Mouse (Mus musculus): ENCODE measurements around the gene Stat3. TPM values are rescaled to one million over a fixed set of nuclear protein-coding genes. Genes with fewer than 3 reads are reported as not detected.

Stat3 gene
- total and polyA plus RNA-seq, 3 experiments: 25.7 to 249 (median 64.7) TPM

GRCm38 (mm10) chr11:100974381-100974970 lies 35.1 kb upstream of the Stat3 start:
- DNase-seq (ENCODE audit: low read depth, low spot score): no peak

GRCm38 (mm10) chr11:100973245-100973644 lies 33.9 kb upstream of the Stat3 start:
- Histone ChIP-seq H3K36me3 (ENCODE audit: control insufficient read depth in 1 of 2, insufficient read depth in 2 of 2, low read length in 2 of 2) (no peaks in the 10 kb centered on the region), H3K79me2 (ENCODE audit: control insufficient read depth, insufficient read depth, low read length, poor library complexity) (no peaks in the 10 kb centered on the region), H3K27ac (ENCODE audit: control insufficient read depth, low read depth, low read length) (no peak overlapping the region), H3K4me1 (ENCODE audit: control insufficient read depth in 1 of 2, insufficient read depth in 2 of 2, low read length in 2 of 2) (no peaks in the 10 kb centered on the region), H3K9ac (ENCODE audit: control insufficient read depth, low read depth, low read length, poor library complexity, severe bottlenecking) (no peak overlapping the region), H3K27me3 (ENCODE audit: control insufficient read depth in 1 of 2, insufficient read depth in 2 of 2, low read length in 2 of 2) (peaks cover 8 to 9% of the 10 kb centered on the region in 2 experiments), H3K4me3 (ENCODE audit: control insufficient read depth in 1 of 2, insufficient read depth in 1 of 2, low read depth in 2 of 2, low read length in 2 of 2) (no peak overlapping the region), H3K9me3 (replicated peaks; ENCODE audit: insufficient read depth, low read length) (no peaks in the 10 kb centered on the region)
- no peak for TF ChIP-seq HCFC1 (IDR thresholded peaks at IDR 0.05; ENCODE audit: low read depth, low read length)
- DNase-seq (ENCODE audit: low read depth, low spot score): no peak

More at GRCm38 (mm10) chr11:100974381-100974970, 35.1 kb upstream of the Stat3 start:
- H3K36me3 ChIP-seq (ENCODE audit: control insufficient read depth in 1 of 2, insufficient read depth in 2 of 2, low read length in 2 of 2): no peaks in the 10 kb centered on the region
- H3K4me3 ChIP-seq (ENCODE audit: control insufficient read depth in 1 of 2, insufficient read depth in 1 of 2, low read depth in 2 of 2, low read length in 2 of 2): no peak overlapping the region
- H3K9ac ChIP-seq (ENCODE audit: control insufficient read depth, low read depth, low read length, poor library complexity, severe bottlenecking): no peak overlapping the region
- no peak overlapping the region for H3K27ac ChIP-seq (ENCODE audit: control insufficient read depth, low read depth, low read length)
- H3K4me1 ChIP-seq (ENCODE audit: control insufficient read depth in 1 of 2, insufficient read depth in 2 of 2, low read length in 2 of 2): no peaks in the 10 kb centered on the region
- H3K27me3 ChIP-seq (ENCODE audit: control insufficient read depth in 1 of 2, insufficient read depth in 2 of 2, low read length in 2 of 2): peaks cover 8 to 9% of the 10 kb centered on the region in 2 experiments
- H3K9me3 ChIP-seq (replicated peaks; ENCODE audit: insufficient read depth, low read length): no peaks in the 10 kb centered on the region
- no peaks in the 10 kb centered on the region for H3K79me2 ChIP-seq (ENCODE audit: control insufficient read depth, insufficient read depth, low read length, poor library complexity)
- TF ChIP-seq MAZ (IDR thresholded peaks at IDR 0.05; ENCODE audit: low read depth, low read length) (no peak), CHD2 (IDR thresholded peaks at IDR 0.05; ENCODE audit: low read length) (no peak), SMC3 (IDR thresholded peaks at IDR 0.05; ENCODE audit: low read depth, low read length) (no peak), UBTF (IDR thresholded peaks at IDR 0.05; ENCODE audit: borderline replicate concordance, insufficient read depth, low read depth, low read length) (no peak), HCFC1 (IDR thresholded peaks at IDR 0.05; ENCODE audit: low read depth, low read length) (no peak), POLR2AphosphoS5 (IDR thresholded peaks at IDR 0.05; ENCODE audit: borderline replicate concordance, low read depth, low read length) (no peak)

- no peak overlapping the region for H3K4me3 ChIP-seq (ENCODE audit: control insufficient read depth in 1 of 2, insufficient read depth in 1 of 2, low read depth in 2 of 2, low read length in 2 of 2)
- no peak for DNase-seq (ENCODE audit: low read depth, low spot score)
- no peaks in the 10 kb centered on the region for H3K4me1 ChIP-seq (ENCODE audit: control insufficient read depth in 1 of 2, insufficient read depth in 2 of 2, low read length in 2 of 2)
- no peaks in the 10 kb centered on the region for H3K79me2 ChIP-seq (ENCODE audit: control insufficient read depth, insufficient read depth, low read length, poor library complexity)
- TF ChIP-seq TBP (IDR thresholded peaks at IDR 0.05; ENCODE audit: low read depth, low read length) (no peak), RAD21 (IDR thresholded peaks at IDR 0.05; ENCODE audit: low read depth, low read length) (no peak), SIN3A (IDR thresholded peaks at IDR 0.05; ENCODE audit: low read length) (no peak), ETS1 (IDR thresholded peaks at IDR 0.05; ENCODE audit: low read depth, low read length) (no peak), ZC3H11A (IDR thresholded peaks at IDR 0.05; ENCODE audit: low read depth, low read length) (no peak), POLR2AphosphoS5 (IDR thresholded peaks at IDR 0.05; ENCODE audit: borderline replicate concordance, low read depth, low read length) (no peak), MYC (IDR thresholded peaks at IDR 0.05; ENCODE audit: low read depth, low read length) (no peak), BHLHE40 (IDR thresholded peaks at IDR 0.05; ENCODE audit: borderline replicate concordance, low read depth, low read length) (no peak), E2F4 (IDR thresholded peaks at IDR 0.05; ENCODE audit: borderline replicate concordance, low read depth, low read length) (no peak), ZKSCAN1 (IDR thresholded peaks at IDR 0.05; ENCODE audit: low read depth, low read length) (no peak), EP300 (IDR thresholded peaks at IDR 0.05; ENCODE audit: low read depth in 1 of 2, low read length in 2 of 2) (no peak), MEF2A (IDR thresholded peaks at IDR 0.05; ENCODE audit: extremely low read depth, insufficient replicate concordance, low read depth, low read length, poor library complexity, severe bottlenecking) (no peak), KAT2A (conservative IDR thresholded peaks at IDR 0.05; ENCODE audit: low read depth, low read length) (no peak), MAX (IDR thresholded peaks at IDR 0.05; ENCODE audit: low read length) (no peak)
- no peak overlapping the region for H3K9ac ChIP-seq (ENCODE audit: control insufficient read depth, low read depth, low read length, poor library complexity, severe bottlenecking)
- no peaks in the 10 kb centered on the region for H3K36me3 ChIP-seq (ENCODE audit: control insufficient read depth in 1 of 2, insufficient read depth in 2 of 2, low read length in 2 of 2)
- peaks cover 5 to 6% of the 10 kb centered on the region in 2 experiments; a peak in 3 of 4 replicates for H3K27me3 ChIP-seq (ENCODE audit: control insufficient read depth in 1 of 2, insufficient read depth in 2 of 2, low read length in 2 of 2)
- H3K9me3 ChIP-seq (replicated peaks; ENCODE audit: insufficient read depth, low read length): no peaks in the 10 kb centered on the region
- no peak overlapping the region for H3K27ac ChIP-seq (ENCODE audit: control insufficient read depth, low read depth, low read length)
Measured at GRCm38 (mm10) chr11:100971455-100971854, 32.1 kb upstream of the Stat3 start.

Measured in MEL (cell line).